Mouse (Mus musculus): Measurements from ENCODE around the gene Hoxb6. TPM values are rescaled to one million over a fixed set of nuclear protein-coding genes. Genes with fewer than 3 reads are reported as not detected.

The Hoxb6 gene
- polyA plus RNA-seq, 1 experiment: 14.3 TPM

DNA sequence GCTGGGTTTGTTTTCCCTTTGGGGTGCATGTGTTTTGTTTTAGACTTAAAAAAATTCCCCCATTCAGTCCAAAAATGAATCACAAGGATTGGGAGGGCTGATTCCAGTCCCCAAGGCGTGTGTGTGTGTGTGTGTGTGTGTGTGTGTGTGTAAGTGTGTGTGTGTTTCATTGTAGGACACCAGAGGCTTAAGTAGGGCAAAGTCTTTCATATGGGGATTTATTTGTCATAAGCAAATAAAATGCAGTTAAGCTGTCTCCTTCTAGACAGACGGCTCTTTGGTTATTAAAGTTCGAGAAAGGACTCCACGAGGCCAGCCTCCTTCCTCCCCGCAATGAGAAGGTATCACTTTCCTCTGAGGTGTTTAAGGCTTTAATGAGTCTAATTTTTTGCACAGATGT is 29.6 kb downstream of the Hoxb6 start:
- DNase-seq (ENCODE audit: low read depth): no peak
- no peak for TF ChIP-seq POLR2A (IDR thresholded peaks at IDR 0.05; ENCODE audit: borderline replicate concordance, extremely low read depth, insufficient read depth, insufficient read length, poor library complexity, severe bottlenecking)
- no peak for TF ChIP-seq CTCF (IDR thresholded peaks at IDR 0.05; ENCODE audit: borderline replicate concordance, extremely low read depth, insufficient read depth, insufficient read length)

DNA sequence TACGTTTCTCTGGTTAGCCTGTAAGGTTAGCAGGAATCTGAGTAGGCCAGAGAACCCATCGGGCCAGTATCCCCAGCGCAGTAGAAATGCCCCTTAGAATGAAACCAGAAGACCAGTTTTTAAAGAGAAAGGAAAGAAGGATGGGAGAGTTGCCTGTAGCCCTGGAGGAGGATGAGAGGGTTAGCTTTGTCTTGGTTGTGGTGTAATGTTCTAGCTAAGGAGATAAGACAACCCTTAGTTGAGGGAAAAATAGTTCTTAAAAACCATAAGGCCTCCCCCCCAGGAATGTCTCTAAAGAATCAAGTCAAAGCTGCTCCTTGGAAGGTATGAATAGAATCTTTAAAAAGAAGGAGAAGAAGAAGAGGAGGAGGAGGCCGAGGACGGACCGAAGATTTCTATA is 30.5 kb downstream of the Hoxb6 start:
- TF ChIP-seq POLR2A (IDR thresholded peaks at IDR 0.05; ENCODE audit: borderline replicate concordance, extremely low read depth, insufficient read depth, insufficient read length, poor library complexity, severe bottlenecking) (no peak), CTCF (IDR thresholded peaks at IDR 0.05; ENCODE audit: borderline replicate concordance, extremely low read depth, insufficient read depth, insufficient read length) (no peak)
- no peak for DNase-seq (ENCODE audit: low read depth)

DNA sequence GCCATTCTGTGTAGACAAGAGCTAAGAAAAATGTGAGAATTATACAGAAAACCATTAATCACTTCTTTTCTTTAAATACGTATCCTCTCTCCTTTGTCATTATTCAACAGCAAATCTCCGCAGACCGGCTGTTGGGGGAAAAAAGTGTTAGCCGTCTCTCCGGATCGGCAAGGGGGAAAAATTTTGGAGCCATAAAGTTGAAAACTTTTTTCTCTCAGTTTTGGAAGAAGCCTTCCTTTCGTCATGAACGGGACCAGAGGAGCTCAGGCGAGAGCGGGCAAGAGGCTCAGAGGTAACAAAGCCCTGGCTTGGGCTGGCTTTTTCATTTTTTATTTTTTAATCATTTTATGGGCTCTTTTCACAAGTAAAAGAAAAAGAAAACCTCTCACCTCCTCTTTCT is 30.9 kb downstream of the Hoxb6 start, which contains the start of gene Hoxb3:
TSS of gene Hoxb3 (plus strand) at position 173 of the 400 bp plus-strand sequence.
- no peak for TF ChIP-seq POLR2A (IDR thresholded peaks at IDR 0.05; ENCODE audit: borderline replicate concordance, extremely low read depth, insufficient read depth, insufficient read length, poor library complexity, severe bottlenecking)
- TF ChIP-seq CTCF (IDR thresholded peaks at IDR 0.05; ENCODE audit: borderline replicate concordance, extremely low read depth, insufficient read depth, insufficient read length): no peak
- DNase-seq (ENCODE audit: low read depth): no peak

DNA sequence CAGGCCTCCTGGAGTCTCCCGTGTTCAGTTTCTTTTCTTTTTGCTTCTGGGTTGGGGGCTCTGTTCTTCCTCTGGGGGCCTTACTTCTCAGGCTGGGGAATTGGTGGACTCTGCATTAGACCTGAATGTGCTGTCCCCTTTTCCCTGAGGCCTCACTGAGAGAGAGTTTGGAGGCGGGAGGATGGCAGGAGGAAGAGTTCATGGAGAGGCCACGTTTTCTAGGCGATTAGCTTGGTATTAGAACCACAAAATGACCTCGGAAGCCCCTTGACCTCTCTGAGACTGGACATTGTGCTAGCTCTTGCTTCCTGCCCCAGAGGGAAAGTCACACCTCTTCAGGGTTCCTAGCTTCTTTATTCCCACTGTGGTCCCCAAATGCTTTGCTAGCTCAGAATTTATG is 31.8 kb downstream of the Hoxb6 start:
- DNase-seq (ENCODE audit: low read depth): no peak
- no peak for TF ChIP-seq CTCF (IDR thresholded peaks at IDR 0.05; ENCODE audit: borderline replicate concordance, extremely low read depth, insufficient read depth, insufficient read length)

DNA sequence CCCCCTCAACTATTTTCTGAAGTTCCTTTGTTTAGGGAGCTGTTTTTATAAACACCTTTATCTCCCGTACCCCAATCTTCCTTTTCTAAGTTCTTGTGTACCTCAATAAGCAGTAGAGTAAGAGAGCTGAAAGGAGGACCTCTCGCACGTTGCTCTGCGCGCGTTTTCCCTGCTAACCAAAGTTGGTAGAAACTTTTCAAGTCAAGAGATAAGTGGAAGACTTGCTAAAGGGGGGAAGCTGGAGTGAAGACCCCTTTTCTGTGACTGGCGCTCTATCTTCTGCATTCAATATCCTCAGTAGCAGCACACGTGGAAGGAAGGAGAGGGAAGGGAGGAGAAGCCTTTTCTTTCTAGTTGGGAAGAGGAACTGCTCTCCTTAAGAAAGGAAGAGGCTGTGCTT is 32.7 kb downstream of the Hoxb6 start:
- DNase-seq (ENCODE audit: low read depth): no peak
- TF ChIP-seq POLR2A (IDR thresholded peaks at IDR 0.05; ENCODE audit: borderline replicate concordance, extremely low read depth, insufficient read depth, insufficient read length, poor library complexity, severe bottlenecking) (no peak), CTCF (IDR thresholded peaks at IDR 0.05; ENCODE audit: borderline replicate concordance, extremely low read depth, insufficient read depth, insufficient read length) (no peak)

DNA sequence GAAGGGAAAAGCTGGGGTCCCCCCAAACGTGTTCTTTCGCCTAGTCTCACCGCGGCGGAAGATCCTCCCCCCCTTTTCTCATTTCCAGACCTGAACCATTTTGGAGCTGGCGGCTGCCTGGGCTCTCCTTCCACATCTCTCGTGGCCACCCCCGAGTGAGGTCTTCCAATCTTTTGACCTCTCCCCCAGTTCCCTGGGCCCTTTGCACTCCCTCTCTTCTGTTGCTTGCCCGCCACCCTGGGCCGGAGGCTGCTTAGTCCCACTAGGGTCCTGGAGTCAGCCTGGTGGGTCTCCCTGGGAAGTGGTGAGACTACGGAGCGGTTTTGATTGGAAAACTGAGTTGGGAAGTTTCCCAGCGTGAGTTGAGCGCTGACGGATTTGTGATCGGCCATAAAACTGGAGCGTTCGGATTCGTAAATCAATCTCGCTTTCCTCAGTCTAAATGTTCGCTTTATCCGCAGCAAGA is 33.5 kb downstream of the Hoxb6 start:
- no peak for DNase-seq (ENCODE audit: low read depth)
- TF ChIP-seq POLR2A (IDR thresholded peaks at IDR 0.05; ENCODE audit: borderline replicate concordance, extremely low read depth, insufficient read depth, insufficient read length, poor library complexity, severe bottlenecking): no peak
- TF ChIP-seq CTCF (IDR thresholded peaks at IDR 0.05; ENCODE audit: borderline replicate concordance, extremely low read depth, insufficient read depth, insufficient read length): no peak

DNA sequence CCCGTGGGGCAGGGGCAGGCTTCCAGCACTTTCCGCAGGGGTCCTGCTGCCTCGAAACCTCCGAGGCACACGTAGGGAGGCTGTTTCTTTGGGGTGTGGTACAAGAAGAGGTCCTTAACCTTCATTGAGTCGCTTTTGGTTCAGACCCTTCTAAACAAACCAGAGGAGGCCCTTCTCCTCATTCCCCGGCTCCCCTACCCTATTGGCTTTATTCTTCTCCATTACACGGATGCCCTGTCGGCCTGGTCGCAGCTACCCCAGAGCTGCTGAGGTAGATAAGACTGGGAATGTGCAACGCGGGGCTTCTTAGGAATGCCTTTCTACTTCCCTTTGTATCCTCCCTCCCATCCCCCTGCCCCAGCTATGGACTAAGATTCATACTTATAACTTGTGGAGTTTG is 34.4 kb downstream of the Hoxb6 start:
- DNase-seq (ENCODE audit: low read depth): no peak
- TF ChIP-seq CTCF (IDR thresholded peaks at IDR 0.05; ENCODE audit: borderline replicate concordance, extremely low read depth, insufficient read depth, insufficient read length) (no peak), POLR2A (IDR thresholded peaks at IDR 0.05; ENCODE audit: borderline replicate concordance, extremely low read depth, insufficient read depth, insufficient read length, poor library complexity, severe bottlenecking) (no peak)

DNA sequence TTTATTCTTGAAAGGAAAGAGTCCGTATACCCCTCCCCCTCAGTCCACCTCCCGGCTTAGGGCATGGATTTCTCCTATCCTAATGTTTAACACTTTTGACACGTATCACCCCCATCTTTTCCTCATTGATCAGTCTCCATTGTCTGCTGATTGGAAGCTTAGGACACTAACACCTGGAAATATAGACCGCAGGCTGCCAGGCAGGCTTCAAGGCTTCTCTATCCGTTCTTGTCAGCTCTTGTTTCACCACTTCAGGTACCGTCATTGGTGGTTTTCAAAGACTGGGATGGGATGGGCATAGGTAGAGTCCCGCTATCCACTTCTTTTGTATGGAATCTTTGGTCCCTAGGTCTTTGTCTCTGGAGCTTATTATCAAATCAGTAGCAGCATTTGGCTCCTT is 34.8 kb downstream of the Hoxb6 start:
- no peak for DNase-seq (ENCODE audit: low read depth)
- TF ChIP-seq POLR2A (IDR thresholded peaks at IDR 0.05; ENCODE audit: borderline replicate concordance, extremely low read depth, insufficient read depth, insufficient read length, poor library complexity, severe bottlenecking) (no peak), CTCF (IDR thresholded peaks at IDR 0.05; ENCODE audit: borderline replicate concordance, extremely low read depth, insufficient read depth, insufficient read length) (no peak)

DNA sequence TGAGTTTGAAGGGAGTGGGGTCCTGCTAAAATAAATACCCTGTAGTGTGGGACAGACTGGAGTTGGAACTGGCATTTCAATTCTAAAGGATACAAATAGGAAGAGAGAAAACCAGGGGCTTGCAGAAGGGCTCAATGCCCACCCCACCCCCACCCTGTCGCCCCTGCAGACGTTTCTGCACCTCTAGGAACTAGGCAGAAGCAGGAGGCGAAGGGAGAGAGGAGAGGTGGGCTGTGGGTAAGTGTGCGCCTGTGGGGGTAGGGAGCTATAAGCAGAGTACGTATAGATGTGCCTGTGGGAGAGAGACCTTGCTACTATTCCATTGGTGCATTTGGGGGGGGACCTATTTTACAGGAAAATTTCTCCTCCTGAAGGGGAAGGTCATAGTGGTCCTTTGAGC is 35.5 kb downstream of the Hoxb6 start:
- no peak for DNase-seq (ENCODE audit: low read depth)
- TF ChIP-seq POLR2A (IDR thresholded peaks at IDR 0.05; ENCODE audit: borderline replicate concordance, extremely low read depth, insufficient read depth, insufficient read length, poor library complexity, severe bottlenecking): no peak
- no peak for TF ChIP-seq CTCF (IDR thresholded peaks at IDR 0.05; ENCODE audit: borderline replicate concordance, extremely low read depth, insufficient read depth, insufficient read length)

DNA sequence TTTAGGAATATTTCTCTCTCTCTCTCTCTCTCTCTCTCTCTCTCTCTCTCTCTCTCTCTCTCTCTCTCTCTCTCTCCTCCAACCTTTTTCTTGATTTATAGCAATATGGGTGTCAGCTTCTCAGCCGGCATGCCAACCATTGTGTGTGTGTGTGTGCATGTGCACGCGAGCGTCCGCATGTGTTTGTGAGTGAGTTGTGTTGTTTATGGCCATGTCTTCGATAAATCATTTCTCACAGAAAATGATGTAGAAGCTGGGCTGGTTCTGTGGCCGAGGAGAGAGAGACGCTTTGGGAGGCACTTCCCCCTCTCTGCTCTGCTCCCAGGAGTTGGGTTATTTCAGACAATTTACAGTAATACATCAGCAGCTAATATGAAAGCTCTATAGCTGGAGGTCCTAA is 36.3 kb downstream of the Hoxb6 start:
- TF ChIP-seq CTCF (IDR thresholded peaks at IDR 0.05; ENCODE audit: borderline replicate concordance, extremely low read depth, insufficient read depth, insufficient read length) (no peak), POLR2A (IDR thresholded peaks at IDR 0.05; ENCODE audit: borderline replicate concordance, extremely low read depth, insufficient read depth, insufficient read length, poor library complexity, severe bottlenecking) (no peak)

DNA sequence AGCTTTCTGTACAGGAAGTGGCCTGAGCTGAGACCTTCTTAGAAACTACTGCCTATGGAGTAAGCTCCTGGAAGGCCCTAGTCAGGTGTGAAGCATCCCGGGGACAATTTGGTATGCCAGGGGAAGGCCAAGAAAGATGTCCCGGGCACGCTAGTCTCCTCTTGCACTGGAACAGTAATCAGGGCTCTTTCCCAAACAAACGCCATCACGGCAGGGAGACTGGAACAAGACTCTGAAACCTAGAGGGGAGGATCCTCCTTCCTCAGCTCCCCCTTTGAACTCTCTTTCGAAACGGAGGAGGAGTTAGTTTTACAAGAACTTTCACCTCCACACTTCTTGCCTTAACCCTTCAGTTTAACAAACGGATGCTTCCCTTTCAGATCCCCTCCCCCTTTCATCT is 39.8 kb downstream of the Hoxb6 start:
- no peak for TF ChIP-seq POLR2A (IDR thresholded peaks at IDR 0.05; ENCODE audit: borderline replicate concordance, extremely low read depth, insufficient read depth, insufficient read length, poor library complexity, severe bottlenecking)
- TF ChIP-seq CTCF (IDR thresholded peaks at IDR 0.05; ENCODE audit: borderline replicate concordance, extremely low read depth, insufficient read depth, insufficient read length): no peak
- DNase-seq (ENCODE audit: low read depth): no peak

More for the DNA sequence above, 36.3 kb downstream of the Hoxb6 start:
- DNase-seq (ENCODE audit: low read depth): no peak

DNA sequence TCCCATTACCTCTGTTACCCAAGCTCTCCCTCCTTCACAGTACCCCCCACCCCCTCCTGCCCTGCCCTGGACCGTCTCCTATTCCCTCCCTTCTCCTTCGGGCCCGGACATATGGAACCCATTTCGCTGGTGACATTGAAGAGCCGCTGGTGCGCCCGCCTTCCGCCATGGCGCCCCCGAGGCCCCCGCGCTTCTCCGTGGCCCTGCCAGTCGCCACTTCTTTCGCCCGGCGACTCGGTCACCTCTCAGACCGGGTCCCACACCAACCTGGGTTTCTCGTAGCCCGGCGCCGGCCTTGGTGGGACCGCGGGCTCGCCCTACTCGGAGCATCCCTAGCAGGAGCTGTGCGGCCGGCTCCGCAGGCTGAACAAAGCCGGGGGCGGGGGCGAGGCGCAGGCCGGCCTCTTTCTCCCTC is 40.3 kb downstream of the Hoxb6 start:
- TF ChIP-seq POLR2A (IDR thresholded peaks at IDR 0.05; ENCODE audit: borderline replicate concordance, extremely low read depth, insufficient read depth, insufficient read length, poor library complexity, severe bottlenecking) (no peak), CTCF (IDR thresholded peaks at IDR 0.05; ENCODE audit: borderline replicate concordance, extremely low read depth, insufficient read depth, insufficient read length) (no peak)
- DNase-seq (ENCODE audit: low read depth): no peak

Measured in brain, embryonic 14.5 days (tissue).